Mouse (Mus musculus): ENCODE data around the gene Tatdn2. TPM values are rescaled to one million over a fixed set of nuclear protein-coding genes. Genes with fewer than 3 reads are reported as not detected.

Tatdn2 gene
- polyA plus RNA-seq, 1 experiment from 2014 or later = 2.1 TPM

- ATAC-seq (ENCODE audit: low FRiP score, low TSS enrichment) = no peak
- H3K36me3 ChIP-seq (ENCODE audit: control insufficient read depth, insufficient read depth, low read length) = peaks cover 11% of the 10 kb centered on the region
- H3K4me2 ChIP-seq (ENCODE audit: low read length) = no peak overlapping the region
- H3K27ac ChIP-seq (replicated peaks; ENCODE audit: low read depth, low read length) = no peak overlapping the region
- 89% methylated on average over 1 of the region's 1 CpGs for WGBS
- no peaks in the 10 kb centered on the region for H3K27me3 ChIP-seq (ENCODE audit: control insufficient read depth, insufficient read depth, low read length)
- H3K4me3 ChIP-seq (replicated peaks; ENCODE audit: low read depth, low read length) = no peak overlapping the region
- H3K9ac ChIP-seq (replicated peaks; ENCODE audit: low read length) = no peak overlapping the region
- DNase-seq = no peak
- no peaks in the 10 kb centered on the region for H3K9me3 ChIP-seq (ENCODE audit: control insufficient read depth, low read length)
- peaks cover 9% of the 10 kb centered on the region for H3K4me1 ChIP-seq (ENCODE audit: control insufficient read depth, insufficient read depth, low read length)
Measured at GRCm38 (mm10) chr6:113742321-113742720, 45.5 kb downstream of the Tatdn2 start.

GRCm38 (mm10) chr6:113743111-113743510, 46.3 kb downstream of the Tatdn2 start:
- Histone ChIP-seq H3K27me3 (ENCODE audit: control insufficient read depth, insufficient read depth, low read length) (no peaks in the 10 kb centered on the region), H3K4me1 (ENCODE audit: control insufficient read depth, insufficient read depth, low read length) (peaks cover 9% of the 10 kb centered on the region), H3K4me3 (replicated peaks; ENCODE audit: low read depth, low read length) (no peak overlapping the region), H3K27ac (replicated peaks; ENCODE audit: low read depth, low read length) (no peak overlapping the region), H3K9me3 (ENCODE audit: control insufficient read depth, low read length) (no peaks in the 10 kb centered on the region), H3K4me2 (ENCODE audit: low read length) (no peak overlapping the region), H3K36me3 (ENCODE audit: control insufficient read depth, insufficient read depth, low read length) (peaks cover 3% of the 10 kb centered on the region), H3K9ac (replicated peaks; ENCODE audit: low read length) (no peak overlapping the region)
- no peak for DNase-seq
- ATAC-seq (ENCODE audit: low FRiP score, low TSS enrichment) = no peak
- 49% methylated on average over 1 of the region's 1 CpGs for WGBS

GRCm38 (mm10) chr6:113745117-113745516, 48.3 kb downstream of the Tatdn2 start:
- Histone ChIP-seq H3K4me1 (ENCODE audit: control insufficient read depth, insufficient read depth, low read length) (peaks cover 3% of the 10 kb centered on the region; the same call in 1 of the 2 replicates), H3K9me3 (ENCODE audit: control insufficient read depth, low read length) (no peaks in the 10 kb centered on the region), H3K4me2 (ENCODE audit: low read length) (no peak overlapping the region), H3K9ac (replicated peaks; ENCODE audit: low read length) (no peak overlapping the region), H3K27me3 (ENCODE audit: control insufficient read depth, insufficient read depth, low read length) (0 out of 2 replicates have a peak, but pooled peaks cover 3% of the 10 kb centered on the region), H3K27ac (replicated peaks; ENCODE audit: low read depth, low read length) (no peak overlapping the region), H3K4me3 (replicated peaks; ENCODE audit: low read depth, low read length) (no peak overlapping the region), H3K36me3 (ENCODE audit: control insufficient read depth, insufficient read depth, low read length) (0 out of 2 replicates have a peak, but pooled peaks cover 2% of the 10 kb centered on the region)
- no peak for DNase-seq
- no peak for ATAC-seq (ENCODE audit: low FRiP score, low TSS enrichment)

- 0 out of 2 replicates have a peak, but pooled peaks cover 2% of the 10 kb centered on the region for H3K36me3 ChIP-seq (ENCODE audit: control insufficient read depth, insufficient read depth, low read length)
- DNase-seq (no peak), ATAC-seq (ENCODE audit: low FRiP score, low TSS enrichment) (no peak)
- no peak overlapping the region for H3K9ac ChIP-seq (replicated peaks; ENCODE audit: low read length)
- H3K27ac ChIP-seq (replicated peaks; ENCODE audit: low read depth, low read length) = no peak overlapping the region
- H3K4me1 ChIP-seq (ENCODE audit: control insufficient read depth, insufficient read depth, low read length) = no peaks in the 10 kb centered on the region
- no peak overlapping the region for H3K4me3 ChIP-seq (replicated peaks; ENCODE audit: low read depth, low read length)
- no peaks in the 10 kb centered on the region for H3K9me3 ChIP-seq (ENCODE audit: control insufficient read depth, low read length)
- WGBS = 90% methylated on average over 14 of the region's 14 CpGs
- H3K4me2 ChIP-seq (ENCODE audit: low read length) = no peak overlapping the region
- 0 out of 2 replicates have a peak, but pooled peaks cover 3% of the 10 kb centered on the region for H3K27me3 ChIP-seq (ENCODE audit: control insufficient read depth, insufficient read depth, low read length)
Measured at GRCm38 (mm10) chr6:113747284-113747683, 50.4 kb downstream of the Tatdn2 start.

GRCm38 (mm10) chr6:113748351-113748750, 51.5 kb downstream of the Tatdn2 start:
- Histone ChIP-seq H3K4me1 (ENCODE audit: control insufficient read depth, insufficient read depth, low read length) (no peaks in the 10 kb centered on the region), H3K27ac (replicated peaks; ENCODE audit: low read depth, low read length) (no peak overlapping the region), H3K9ac (replicated peaks; ENCODE audit: low read length) (no peak overlapping the region), H3K4me3 (replicated peaks; ENCODE audit: low read depth, low read length) (no peak overlapping the region), H3K36me3 (ENCODE audit: control insufficient read depth, insufficient read depth, low read length) (peaks cover 5% of the 10 kb centered on the region; the same call in 1 of the 2 replicates), H3K4me2 (ENCODE audit: low read length) (no peak overlapping the region), H3K27me3 (ENCODE audit: control insufficient read depth, insufficient read depth, low read length) (0 out of 2 replicates have a peak, but pooled peaks cover 3% of the 10 kb centered on the region), H3K9me3 (ENCODE audit: control insufficient read depth, low read length) (no peaks in the 10 kb centered on the region)
- WGBS = 40% methylated on average over 26 of the region's 26 CpGs
- DNase-seq (no peak), ATAC-seq (ENCODE audit: low FRiP score, low TSS enrichment) (no peak)

- no peak overlapping the region for H3K4me2 ChIP-seq (ENCODE audit: low read length)
- ATAC-seq (ENCODE audit: low FRiP score, low TSS enrichment) = no peak
- DNase-seq = no peak
- H3K4me1 ChIP-seq (ENCODE audit: control insufficient read depth, insufficient read depth, low read length) = no peaks in the 10 kb centered on the region
- H3K9ac ChIP-seq (replicated peaks; ENCODE audit: low read length) = no peak overlapping the region
- no peak overlapping the region for H3K4me3 ChIP-seq (replicated peaks; ENCODE audit: low read depth, low read length)
- H3K9me3 ChIP-seq (ENCODE audit: control insufficient read depth, low read length) = no peaks in the 10 kb centered on the region
- WGBS = 62% methylated on average over 17 of the region's 17 CpGs
- peaks cover 5% of the 10 kb centered on the region; the same call in 1 of the 2 replicates for H3K36me3 ChIP-seq (ENCODE audit: control insufficient read depth, insufficient read depth, low read length)
- H3K27ac ChIP-seq (replicated peaks; ENCODE audit: low read depth, low read length) = no peak overlapping the region
- 0 out of 2 replicates have a peak, but pooled peaks cover 3% of the 10 kb centered on the region for H3K27me3 ChIP-seq (ENCODE audit: control insufficient read depth, insufficient read depth, low read length)
Measured at GRCm38 (mm10) chr6:113749119-113749685, 52.4 kb downstream of the Tatdn2 start.

Small RNA genes within 50 kb of the gene (microRNA-seq; reads per million reads assigned to microRNA genes)
- 0.88 reads per million for gene Mir7042

Other genes starting within 250 kb of the Tatdn2 start
- 0.09 TPM in 1 of 2 replicates, not detected in the other for gene Il17re, start 238.6 kb upstream of the Tatdn2 start, polyA plus RNA-seq (2014; fragmentation: Nextera tagmentation; extraction: Ambion mirVana)
- 0.77 and 0.93 TPM in 2 replicates for gene Il17rc, start 225.6 kb upstream of the Tatdn2 start, polyA plus RNA-seq (2014; fragmentation: Nextera tagmentation; extraction: Ambion mirVana)
- gene Creld1, start 213.8 kb upstream of the Tatdn2 start, polyA plus RNA-seq (2014; fragmentation: Nextera tagmentation; extraction: Ambion mirVana) = 49.7 and 51.1 TPM in 2 replicates
- gene Prrt3, start 195.1 kb upstream of the Tatdn2 start, polyA plus RNA-seq (2014; fragmentation: Nextera tagmentation; extraction: Ambion mirVana) = 8.2 and 10.6 TPM in 2 replicates
- gene Emc3, start 165.4 kb upstream of the Tatdn2 start, polyA plus RNA-seq (2014; fragmentation: Nextera tagmentation; extraction: Ambion mirVana) = 91.9 and 100 TPM in 2 replicates
- 2.1 and 3.7 TPM in 2 replicates for gene Fancd2, start 165.4 kb upstream of the Tatdn2 start, polyA plus RNA-seq (2014; fragmentation: Nextera tagmentation; extraction: Ambion mirVana)
- gene Fancd2os, start 96.3 kb upstream of the Tatdn2 start, polyA plus RNA-seq (2014; fragmentation: Nextera tagmentation; extraction: Ambion mirVana) = not detected in 2 replicates
- gene Brk1, start 92.3 kb upstream of the Tatdn2 start, polyA plus RNA-seq (2014; fragmentation: Nextera tagmentation; extraction: Ambion mirVana) = 258 and 280 TPM in 2 replicates
- 74.8 and 85.2 TPM in 2 replicates for gene Vhl, start 73.1 kb upstream of the Tatdn2 start, polyA plus RNA-seq (2014; fragmentation: Nextera tagmentation; extraction: Ambion mirVana)
- 0.42 and 1.0 TPM in 2 replicates for gene Irak2, start 58.6 kb upstream of the Tatdn2 start, polyA plus RNA-seq (2014; fragmentation: Nextera tagmentation; extraction: Ambion mirVana)
- 0.42 and 0.63 TPM in 2 replicates for gene Ghrl, start 22.8 kb downstream of the Tatdn2 start, polyA plus RNA-seq (2014; fragmentation: Nextera tagmentation; extraction: Ambion mirVana)
- 205 and 211 TPM in 2 replicates for gene Sec13, start 43.7 kb downstream of the Tatdn2 start, polyA plus RNA-seq (2014; fragmentation: Nextera tagmentation; extraction: Ambion mirVana)